Mouse (Mus musculus) heart, postnatal 0 days (tissue): Measurements from ENCODE around the gene Gm45837. TPM values are rescaled to one million over a fixed set of nuclear protein-coding genes. Genes with fewer than 3 reads are reported as not detected.

Experiments used
- ATAC-seq: fragments of 200-750 bp; cut with Nextera tagmentation; 2 replicates; pipeline ENCODE4 v1.8.0; 2017; ENCODE audit warnings: low read depth, moderate number of reproducible peaks, moderate library complexity; ENCODE audit not compliant: insufficient read depth
- DNase-seq: peaks from one replicate; pipeline ENCODE4 v3.0.0-alpha.2; 2016; ENCODE audit warnings: low spot score
- H3K27ac ChIP-seq: fragments of 300-500 bp; sonication (generic); 2 replicates; pipeline ENCODE4 v1.5.1; 2014; ENCODE audit warnings: low read depth, mild to moderate bottlenecking
- H3K27me3 ChIP-seq: fragments of 300-500 bp; sonication (generic); 2 replicates; pipeline ENCODE4 v1.6.1; 2014; ENCODE audit warnings: low read length, mixed read lengths; ENCODE audit not compliant: control insufficient read depth, insufficient read depth
- H3K36me3 ChIP-seq: fragments of 300-500 bp; sonication (generic); replicated peaks from 2 replicates; pipeline ENCODE4 v1.6.1; 2014; ENCODE audit warnings: low read length, mixed read lengths; ENCODE audit not compliant: control insufficient read depth, insufficient read depth
- H3K4me1 ChIP-seq: fragments of 300-500 bp; sonication (generic); 2 replicates; pipeline ENCODE4 v1.6.1; 2014; ENCODE audit warnings: antibody characterized with exemption; ENCODE audit not compliant: control insufficient read depth, insufficient read depth
- H3K4me2 ChIP-seq: fragments of 300-500 bp; sonication (generic); 2 replicates; pipeline ENCODE4 v1.6.1; 2014; ENCODE audit warnings: low read depth, mild to moderate bottlenecking, low read length, moderate library complexity
- H3K4me3 ChIP-seq: fragments of 300-500 bp; sonication (generic); 2 replicates; pipeline ENCODE4 v1.5.1; 2014; ENCODE audit warnings: low read depth, low read length
- H3K9ac ChIP-seq: fragments of 300-500 bp; sonication (generic); replicated peaks from 2 replicates; pipeline ENCODE4 v1.6.1; 2014; ENCODE audit warnings: low read depth, low read length, mixed read lengths
- H3K9me3 ChIP-seq: fragments of 300-500 bp; sonication (generic); replicated peaks from 2 replicates; pipeline ENCODE4 v1.6.1; 2016; ENCODE audit warnings: low read length; ENCODE audit not compliant: control insufficient read depth
- CTCF ChIP-seq: IDR thresholded peaks from 2 replicates; pipeline ENCODE4 v1.5.1; 2016; ENCODE audit warnings: antibody characterized with exemption, control low read depth, low read depth
- EP300 ChIP-seq: IDR thresholded peaks from 2 replicates; pipeline ENCODE4 v1.6.1; 2016; ENCODE audit warnings: antibody characterized with exemption, low read depth
- WGBS: fragments of 180-500 bp; shearing (Covaris S2); extraction: QIAGEN DNeasy Blood & Tissue Kit; methylation state at CpG from one replicate; pipeline ENCODE4 v1.1.7; 2014; 5-methylcytosine and 5-hydroxymethylcytosine counted together
- polyA plus RNA-seq: library from polyadenylated mRNA; unstranded; fragments of >200 nt; fragmentation: Nextera tagmentation; extraction: Ambion mirVana; gene quantifications from 2 replicates; pipeline ENCODE4 v1.2.1, GENCODE M21; 2015
- total RNA-seq: library from RNA; depleted of rRNA; stranded (reverse); fragments of >200 nt; gene quantifications from 2 replicates; pipeline ENCODE4 v1.2.3, GENCODE M21; 2014; ENCODE audit warnings: low replicate concordance

Gm45837 gene
- total and polyA plus RNA-seq, 2 experiments from 2014 or later, result 2.4 to 33.8 TPM

- H3K27me3 ChIP-seq, result no peaks in the 10 kb centered on the region
- TF ChIP-seq EP300 (no peak), CTCF (no peak)
- DNase-seq (no peak), ATAC-seq (peak; percentile 23)
- no peak overlapping the region; the same call in 1 of the 2 replicates for H3K9ac ChIP-seq
- peak overlapping the region; percentile 14; the same call in 1 of the 2 replicates for H3K4me2 ChIP-seq
- 47% methylated on average over 10 of the region's 10 CpGs for WGBS
- no peaks in the 10 kb centered on the region for H3K9me3 ChIP-seq
- H3K4me3 ChIP-seq, result no peak overlapping the region
- peaks cover 63% of the 10 kb centered on the region for H3K4me1 ChIP-seq
- peak overlapping the region; percentile 58 for H3K27ac ChIP-seq
- H3K36me3 ChIP-seq, result no peaks in the 10 kb centered on the region
Observed at GRCm38 (mm10) chr7:101459923-101460607, 49.4 kb downstream of the Gm45837 start.

DNA sequence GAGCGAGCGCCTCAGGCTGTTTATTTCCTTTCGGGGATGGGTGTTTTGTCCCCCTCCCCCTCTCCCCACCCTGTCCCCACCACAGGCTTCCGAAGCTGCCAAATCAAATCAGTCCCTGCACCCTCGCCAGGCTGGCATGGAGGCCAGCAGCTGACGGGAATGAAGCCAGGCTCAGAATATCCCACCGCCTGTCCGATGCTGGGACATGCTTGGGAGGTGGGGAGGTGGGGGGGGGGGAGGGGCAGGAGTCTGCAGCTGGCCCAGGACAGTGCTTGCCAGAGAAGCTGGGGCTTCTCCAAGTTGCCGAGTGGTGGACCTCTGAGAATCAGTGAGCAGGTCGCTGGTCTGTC lies 49.9 kb downstream of the Gm45837 start:
- peak; percentile 82 for DNase-seq
- no peak overlapping the region for H3K4me3 ChIP-seq
- peak overlapping the region; percentile 58 for H3K27ac ChIP-seq
- ATAC-seq, result peak; percentile 78
- no peaks in the 10 kb centered on the region for H3K36me3 ChIP-seq
- H3K9ac ChIP-seq, result no peak overlapping the region; the same call in 1 of the 2 replicates
- H3K4me1 ChIP-seq, result peaks cover 68% of the 10 kb centered on the region
- WGBS, result 14% methylated on average over 8 of the region's 10 CpGs
- TF ChIP-seq CTCF (no peak), EP300 (no peak)
- H3K4me2 ChIP-seq, result peak overlapping the region; percentile 14; the same call in 1 of the 2 replicates
- H3K27me3 ChIP-seq, result no peaks in the 10 kb centered on the region
- no peaks in the 10 kb centered on the region for H3K9me3 ChIP-seq

GRCm38 (mm10) chr7:101461571-101461970 lies 50.9 kb downstream of the Gm45837 start:
- H3K27ac ChIP-seq, result no peak overlapping the region
- H3K9me3 ChIP-seq, result no peaks in the 10 kb centered on the region
- H3K27me3 ChIP-seq, result no peaks in the 10 kb centered on the region
- no peak overlapping the region for H3K4me3 ChIP-seq
- DNase-seq (no peak), ATAC-seq (no peak)
- TF ChIP-seq CTCF (no peak), EP300 (no peak)
- H3K4me2 ChIP-seq, result no peak overlapping the region
- H3K9ac ChIP-seq, result no peak overlapping the region
- peaks cover 78% of the 10 kb centered on the region for H3K4me1 ChIP-seq
- 74% methylated on average over 11 of the region's 11 CpGs for WGBS
- H3K36me3 ChIP-seq, result no peaks in the 10 kb centered on the region

- H3K36me3 ChIP-seq, result no peaks in the 10 kb centered on the region
- no peak overlapping the region for H3K4me2 ChIP-seq
- TF ChIP-seq CTCF, result no peak
- no peak for TF ChIP-seq EP300
- no peak for ATAC-seq
- H3K27me3 ChIP-seq, result no peaks in the 10 kb centered on the region
- no peaks in the 10 kb centered on the region for H3K9me3 ChIP-seq
- peaks cover 79% of the 10 kb centered on the region for H3K4me1 ChIP-seq
- WGBS, result 69% methylated on average over 14 of the region's 14 CpGs
- no peak overlapping the region for H3K4me3 ChIP-seq
- H3K9ac ChIP-seq, result no peak overlapping the region
- peak overlapping the region; percentile 51 for H3K27ac ChIP-seq
- DNase-seq, result no peak
Observed at GRCm38 (mm10) chr7:101462327-101463068, 51.8 kb downstream of the Gm45837 start.

GRCm38 (mm10) chr7:101463665-101464271 lies 53.1 kb downstream of the Gm45837 start:
- H3K4me2 ChIP-seq, result no peak overlapping the region
- no peak for ATAC-seq
- DNase-seq, result no peak
- H3K9me3 ChIP-seq, result no peaks in the 10 kb centered on the region
- peaks cover 71% of the 10 kb centered on the region for H3K4me1 ChIP-seq
- WGBS, result 39% methylated on average over 11 of the region's 11 CpGs
- H3K36me3 ChIP-seq, result no peaks in the 10 kb centered on the region
- H3K27ac ChIP-seq, result no peak overlapping the region
- H3K27me3 ChIP-seq, result no peaks in the 10 kb centered on the region
- no peak overlapping the region for H3K4me3 ChIP-seq
- no peak overlapping the region for H3K9ac ChIP-seq
- TF ChIP-seq CTCF (no peak), EP300 (no peak)
